ENCODE assay signal across 9 mouse cellular contexts in the genomic region with DNA sequence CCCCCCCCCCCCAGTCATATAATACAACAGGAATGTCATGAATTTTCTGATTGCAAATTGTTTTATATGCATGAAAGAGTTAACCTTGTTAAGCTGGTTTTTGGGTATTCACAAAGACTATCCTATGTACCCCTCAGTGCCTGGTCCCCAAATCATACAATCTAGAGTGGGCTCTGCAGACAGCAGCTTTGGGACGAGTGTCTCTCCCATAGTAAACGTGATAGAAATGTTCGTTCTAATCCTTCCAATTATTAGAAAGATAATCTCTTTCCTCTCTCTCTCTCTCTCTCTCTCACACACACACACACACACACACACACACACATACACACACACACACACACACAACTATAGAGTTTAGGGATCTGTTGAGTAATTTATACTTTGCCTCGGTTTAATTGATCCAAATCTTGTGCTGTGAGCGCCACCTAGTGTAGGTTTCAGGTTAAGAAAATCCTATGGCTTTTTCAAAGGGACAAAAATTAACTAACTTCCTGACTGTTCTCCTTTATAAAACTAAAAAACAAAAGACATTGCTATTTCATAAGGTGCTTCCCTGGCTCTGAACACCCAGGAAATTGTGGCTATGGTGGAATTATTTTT. TPM values are rescaled to one million over a fixed set of nuclear protein-coding genes. Genes with fewer than 3 reads are reported as not detected.
DNase-seq lines count a peak whose midpoint lies in the region; ATAC-seq and TF ChIP-seq lines count a peak whose summit lies in the region.
"Had no signal": no experiment of that assay in that cellular context is flagged by ENCODE, and none has a peak within 500 bp of the region (broad histone marks: within the 10 kb centered on the region; RNA-seq: fewer than 3 reads in every experiment).

No protein-coding gene starts in this region.

- no peaks in the 10 kb centered on the region for H3K27me3 ChIP-seq in lung, embryonic 14.5 days (ENCODE audit: insufficient read depth, low read length)

- no peak overlapping the region for H3K27ac ChIP-seq in lung, embryonic 14.5 days (ENCODE audit: low read depth)

- DNase-seq in CD4-positive, CD25-positive, alpha-beta regulatory T cell, adult 2 months (ENCODE audit: low read depth, low spot score), result peak; percentile 5
- peak; percentile 58 for DNase-seq in urinary bladder, postnatal 14 days (ENCODE audit: low spot score)
- DNase-seq in urinary bladder, adult 2 months (ENCODE audit: low spot score), result no peak
- DNase-seq in kidney, postnatal 36 days, result peak; percentile 47 to 74
- DNase-seq in lung, embryonic 14.5 days, result peak; percentile 91
- DNase-seq in right cerebral cortex, postnatal 36 days (ENCODE audit: low spot score in 2 of 2), result peak; percentile 8 to 23

- no peaks in the 10 kb centered on the region for H3K36me3 ChIP-seq in lung, embryonic 14.5 days (ENCODE audit: insufficient read depth)

- H3K4me2 ChIP-seq in lung, embryonic 14.5 days, result peak overlapping the region; percentile 23; the same call in 1 of the 2 replicates

- H3K9me3 ChIP-seq in lung, embryonic 14.5 days (ENCODE audit: low read depth, low read length), result no peaks in the 10 kb centered on the region

- TF ChIP-seq CTCF in lung, embryonic 14.5 days (IDR thresholded peaks at IDR 0.05; ENCODE audit: low read depth), result peak; percentile 81

- no peak overlapping the region for H3K4me3 ChIP-seq in lung, embryonic 14.5 days (ENCODE audit: low read depth, low read length)
- H3K4me3 ChIP-seq: myocyte had no signal

- no peak overlapping the region for H3K9ac ChIP-seq in lung, embryonic 14.5 days

- WGBS in lung, embryonic 14.5 days, result 22% methylated on average over 5 of the region's 5 CpGs

- H3K4me1 ChIP-seq in lung, embryonic 14.5 days (ENCODE audit: insufficient read depth), result no peaks in the 10 kb centered on the region

- no peak for ATAC-seq in CD4-positive, CD25-positive, alpha-beta regulatory T cell, adult 4 months
- 0 out of 2 replicates have a peak, but pooled peaks have one; percentile 52 for ATAC-seq in granulocyte monocyte progenitor cell, adult 5-6 weeks (replicated peaks; ENCODE audit: poor library complexity, severe bottlenecking)
- peak; percentile 55; the same call in 1 of the 2 replicates for ATAC-seq in lung, embryonic 14.5 days (ENCODE audit: insufficient read depth)

RNA-seq across cellular contexts. Expression of gene Epb41l3, which starts 30.4 kb away (rescaled TPM):
- polyA plus RNA-seq in CD4-positive, CD25-positive, alpha-beta regulatory T cell, adult 4 months (2017; shearing (Covaris generic)), result under 1 TPM; 0.13 to 0.25 TPM
- polyA plus RNA-seq in urinary bladder, adult 2 months (2012; rRNA removed), result 8.7 and 14.9 TPM in 2 replicates
- total RNA-seq in granulocyte monocyte progenitor cell, adult 5-6 weeks (2014; fragmentation: Nextera tagmentation), result 4.0 TPM in 1 of 2 replicates, not detected in the other
- total RNA-seq in granulocyte monocyte progenitor cell, adult 5-6 weeks (2017), result not detected in 2 replicates
- polyA plus RNA-seq in lung, embryonic 14.5 days (2014; fragmentation: Nextera tagmentation; extraction: Ambion mirVana), result 62.0 and 64.0 TPM in 2 replicates
